Mouse (Mus musculus) inflammation-experienced regulatory T-cells, adult 6 months (primary cell): Measurements from ENCODE around the gene Ugt1a10. TPM values are rescaled to one million over a fixed set of nuclear protein-coding genes. Genes with fewer than 3 reads are reported as not detected.

Source experiments
- ATAC-seq: one replicate; pipeline ENCODE4 v1.8.0; 2017
- polyA plus RNA-seq, 3 experiments: library from polyadenylated mRNA; unstranded; fragments of 100-300 nt; shearing (Covaris generic); gene quantifications; one replicate each; pipeline ENCODE4 v1.2.1; 2017

Ugt1a10 gene
- polyA plus RNA-seq, 3 experiments from 2014 or later = not detected

GRCm38 (mm10) chr1:88231803-88232499 lies 176.8 kb downstream of the Ugt1a10 start:
- ATAC-seq = no peak

- ATAC-seq = no peak
Measured at GRCm38 (mm10) chr1:88232664-88233380, 177.6 kb downstream of the Ugt1a10 start.

- ATAC-seq = no peak
Measured at GRCm38 (mm10) chr1:88233421-88234247, 178.4 kb downstream of the Ugt1a10 start.

GRCm38 (mm10) chr1:88234248-88234610 lies 179.0 kb downstream of the Ugt1a10 start:
- ATAC-seq = no peak

GRCm38 (mm10) chr1:88234646-88235045 lies 179.5 kb downstream of the Ugt1a10 start:
- no peak for ATAC-seq

- ATAC-seq = no peak
Measured at GRCm38 (mm10) chr1:88235046-88235893, 180.1 kb downstream of the Ugt1a10 start.

- no peak for ATAC-seq
Measured at GRCm38 (mm10) chr1:88235894-88236415, 180.8 kb downstream of the Ugt1a10 start.

- ATAC-seq = no peak
Measured at GRCm38 (mm10) chr1:88237311-88237710, 182.1 kb downstream of the Ugt1a10 start.

GRCm38 (mm10) chr1:88238771-88239170 lies 183.6 kb downstream of the Ugt1a10 start:
- no peak for ATAC-seq

GRCm38 (mm10) chr1:88240072-88240471 lies 184.9 kb downstream of the Ugt1a10 start:
- no peak for ATAC-seq

- no peak for ATAC-seq
Measured at GRCm38 (mm10) chr1:88240579-88240978, 185.4 kb downstream of the Ugt1a10 start.

GRCm38 (mm10) chr1:88243861-88244260 lies 188.7 kb downstream of the Ugt1a10 start:
- ATAC-seq = no peak

- no peak for ATAC-seq
Measured at GRCm38 (mm10) chr1:88245881-88246280, 190.7 kb downstream of the Ugt1a10 start.

GRCm38 (mm10) chr1:88246386-88246785 lies 191.2 kb downstream of the Ugt1a10 start:
- no peak for ATAC-seq

GRCm38 (mm10) chr1:88247660-88248059 lies 192.5 kb downstream of the Ugt1a10 start:
- no peak for ATAC-seq

- ATAC-seq = no peak
Measured at GRCm38 (mm10) chr1:88248658-88249057, 193.5 kb downstream of the Ugt1a10 start.

- no peak for ATAC-seq
Measured at GRCm38 (mm10) chr1:88249596-88249995, 194.4 kb downstream of the Ugt1a10 start.

- ATAC-seq = no peak
Measured at GRCm38 (mm10) chr1:88250023-88250422, 194.8 kb downstream of the Ugt1a10 start.

GRCm38 (mm10) chr1:88253106-88253505 lies 197.9 kb downstream of the Ugt1a10 start:
- no peak for ATAC-seq

- ATAC-seq = no peak
Measured at GRCm38 (mm10) chr1:88253540-88253939, 198.4 kb downstream of the Ugt1a10 start.

GRCm38 (mm10) chr1:88254793-88255465 lies 199.7 kb downstream of the Ugt1a10 start:
- no peak for ATAC-seq

- ATAC-seq = no peak
Measured at GRCm38 (mm10) chr1:88255466-88255857, 200.3 kb downstream of the Ugt1a10 start.
